Mouse (Mus musculus): ENCODE results near the gene Pdlim7. TPM values are rescaled to one million over a fixed set of nuclear protein-coding genes. Genes with fewer than 3 reads are reported as not detected.

Gene Pdlim7
- polyA plus RNA-seq, 1 experiment from 2014 or later = 131 TPM

DNA sequence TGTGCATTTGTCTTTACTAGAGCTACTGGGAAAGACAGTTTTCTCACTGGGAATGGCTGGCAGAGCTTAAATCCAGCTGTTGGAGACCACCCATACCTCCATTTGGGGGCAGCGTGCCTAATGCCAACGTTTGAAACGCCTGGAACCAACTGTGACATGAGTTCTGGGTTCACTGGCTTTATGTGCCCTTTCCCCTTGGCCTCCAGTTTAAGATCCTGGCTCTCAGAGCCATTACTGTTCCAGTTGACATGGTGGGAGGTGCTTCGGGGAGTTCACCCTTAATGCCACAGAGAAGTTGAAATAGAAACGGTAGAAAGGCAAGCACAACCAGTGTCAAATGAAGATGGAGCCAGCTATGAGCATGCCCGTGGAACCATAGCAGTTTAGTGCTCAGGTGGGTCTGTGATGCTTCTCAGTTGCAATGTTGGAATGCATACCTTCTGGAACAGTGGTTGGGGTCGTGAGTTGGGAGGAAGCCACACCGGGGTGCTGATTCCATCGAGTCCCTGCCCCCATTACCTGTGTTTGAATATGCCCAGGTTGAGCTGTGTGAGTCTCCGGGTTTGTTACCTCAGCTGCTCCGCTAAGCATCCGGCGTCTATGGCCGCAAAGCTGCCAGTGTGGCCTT, 50.0 kb downstream of the Pdlim7 start:
- H3K9ac ChIP-seq (ENCODE audit: low read depth, low read length) = no peak overlapping the region
- peak overlapping the region; percentile 54 for H3K4me3 ChIP-seq (ENCODE audit: low read depth, low read length)
- 16% methylated on average over 14 of the region's 14 CpGs for WGBS
- H3K27ac ChIP-seq (ENCODE audit: low read depth, low read length) = no peak overlapping the region
- H3K4me2 ChIP-seq (replicated peaks; ENCODE audit: low read depth) = peak overlapping the region; percentile 87
- TF ChIP-seq CTCF (IDR thresholded peaks at IDR 0.05; ENCODE audit: low read depth) = no peak
- no peaks in the 10 kb centered on the region for H3K9me3 ChIP-seq (ENCODE audit: control insufficient read depth)
- no peak for ATAC-seq
- H3K4me1 ChIP-seq (replicated peaks; ENCODE audit: control insufficient read depth, insufficient read depth, low read length) = no peaks in the 10 kb centered on the region
- H3K27me3 ChIP-seq (replicated peaks; ENCODE audit: control insufficient read depth, insufficient read depth, low read length) = peaks cover 10% of the 10 kb centered on the region; the same call in 1 of the 2 replicates
- peaks cover 26% of the 10 kb centered on the region for H3K36me3 ChIP-seq (ENCODE audit: control insufficient read depth, insufficient read depth)

DNA sequence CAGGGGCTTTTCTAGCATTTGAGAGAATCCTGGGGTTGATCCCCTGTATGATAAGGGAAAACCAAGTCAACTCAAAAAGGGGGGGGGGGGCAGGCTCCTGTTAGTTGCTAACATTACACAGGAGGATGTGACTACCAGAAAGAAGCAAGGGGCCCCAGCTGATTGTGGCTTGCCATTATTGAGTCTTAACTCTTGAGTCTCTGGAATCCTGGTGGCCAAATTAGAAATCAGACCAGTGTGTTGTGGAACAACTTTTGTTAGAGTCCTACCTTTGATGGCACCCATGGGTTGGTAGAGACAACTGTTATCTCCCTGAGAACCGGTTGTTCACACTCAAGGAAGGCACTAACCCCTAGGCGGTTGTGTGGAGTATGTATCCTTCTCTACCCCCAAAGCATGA, 50.5 kb downstream of the Pdlim7 start:
- H3K4me1 ChIP-seq (replicated peaks; ENCODE audit: control insufficient read depth, insufficient read depth, low read length) = no peaks in the 10 kb centered on the region
- TF ChIP-seq CTCF (IDR thresholded peaks at IDR 0.05; ENCODE audit: low read depth) = no peak
- no peak overlapping the region for H3K4me2 ChIP-seq (replicated peaks; ENCODE audit: low read depth)
- ATAC-seq = no peak
- H3K9ac ChIP-seq (ENCODE audit: low read depth, low read length) = no peak overlapping the region
- H3K27me3 ChIP-seq (replicated peaks; ENCODE audit: control insufficient read depth, insufficient read depth, low read length) = peaks cover 10% of the 10 kb centered on the region; the same call in 1 of the 2 replicates
- no peak overlapping the region for H3K27ac ChIP-seq (ENCODE audit: low read depth, low read length)
- H3K36me3 ChIP-seq (ENCODE audit: control insufficient read depth, insufficient read depth) = peaks cover 31% of the 10 kb centered on the region
- no peak overlapping the region for H3K4me3 ChIP-seq (ENCODE audit: low read depth, low read length)
- 66% methylated on average over 2 of the region's 2 CpGs for WGBS
- no peaks in the 10 kb centered on the region for H3K9me3 ChIP-seq (ENCODE audit: control insufficient read depth)

DNA sequence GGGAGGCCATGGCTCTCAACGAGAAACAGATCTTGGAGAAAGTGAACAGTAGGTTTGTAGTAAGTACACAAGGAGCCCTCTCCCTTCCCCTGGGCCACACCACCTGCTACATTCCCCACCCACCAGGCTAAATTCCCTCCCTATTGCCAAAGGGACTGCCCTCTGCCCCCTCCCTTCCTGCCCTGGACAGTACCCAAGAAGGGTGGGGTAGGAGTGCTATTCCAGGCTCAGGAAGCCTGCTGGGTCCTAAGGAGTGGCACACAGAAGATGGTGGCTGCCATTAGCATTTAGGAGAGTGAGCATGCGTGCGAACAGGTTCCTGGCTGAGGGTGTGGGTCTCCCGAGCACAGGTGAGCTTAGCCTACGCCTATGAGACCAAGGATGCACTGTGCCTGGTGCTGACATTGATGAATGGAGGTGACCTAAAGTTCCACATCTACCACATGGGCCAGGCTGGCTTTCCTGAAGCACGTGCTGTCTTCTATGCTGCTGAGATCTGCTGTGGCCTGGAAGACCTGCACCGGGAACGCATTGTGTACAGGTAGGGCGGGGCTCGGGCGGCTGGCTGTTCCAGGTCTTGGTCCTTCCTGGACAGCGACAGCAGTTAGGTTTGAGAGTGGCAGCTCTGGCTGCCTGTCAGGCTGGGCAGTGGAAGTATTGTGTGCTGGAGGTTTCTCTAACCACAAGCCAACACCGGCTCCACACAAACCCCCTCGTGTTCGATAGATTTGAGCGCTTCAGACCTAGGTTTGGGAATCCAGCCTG, 61.5 kb downstream of the Pdlim7 start:
- Histone ChIP-seq H3K9ac (ENCODE audit: low read depth, low read length) (no peak overlapping the region), H3K4me3 (ENCODE audit: low read depth, low read length) (no peak overlapping the region), H3K36me3 (ENCODE audit: control insufficient read depth, insufficient read depth) (peaks cover 57% of the 10 kb centered on the region), H3K9me3 (ENCODE audit: control insufficient read depth) (no peaks in the 10 kb centered on the region), H3K27me3 (replicated peaks; ENCODE audit: control insufficient read depth, insufficient read depth, low read length) (no peaks in the 10 kb centered on the region), H3K27ac (ENCODE audit: low read depth, low read length) (peak overlapping the region; percentile 23; the same call in 1 of the 2 replicates), H3K4me2 (replicated peaks; ENCODE audit: low read depth) (no peak overlapping the region), H3K4me1 (replicated peaks; ENCODE audit: control insufficient read depth, insufficient read depth, low read length) (no peaks in the 10 kb centered on the region)
- TF ChIP-seq CTCF (IDR thresholded peaks at IDR 0.05; ENCODE audit: low read depth) = no peak
- 82% methylated on average over 16 of the region's 16 CpGs for WGBS
- no peak for ATAC-seq

DNA sequence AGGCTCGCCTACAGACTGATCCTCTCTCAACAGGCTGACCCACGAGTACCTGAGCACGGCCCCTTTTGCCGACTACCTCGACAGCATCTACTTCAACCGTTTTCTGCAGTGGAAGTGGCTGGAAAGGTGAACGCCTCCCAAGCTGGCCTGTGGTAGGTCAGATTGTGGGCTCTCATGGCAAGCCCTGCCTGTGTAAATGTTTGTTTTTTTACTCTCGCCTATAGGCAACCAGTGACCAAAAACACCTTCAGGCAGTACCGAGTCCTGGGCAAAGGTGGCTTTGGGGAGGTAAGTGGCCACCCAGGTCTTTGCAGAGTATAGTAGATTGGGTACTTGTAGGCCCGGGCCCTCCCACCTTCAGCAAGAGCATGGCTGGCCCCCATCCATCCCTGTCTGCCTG, 62.2 kb downstream of the Pdlim7 start:
- no peak overlapping the region for H3K4me2 ChIP-seq (replicated peaks; ENCODE audit: low read depth)
- 0 out of 2 replicates have a peak overlapping the region, but pooled peaks have one; percentile 23 for H3K27ac ChIP-seq (ENCODE audit: low read depth, low read length)
- no peak for ATAC-seq
- H3K9ac ChIP-seq (ENCODE audit: low read depth, low read length) = no peak overlapping the region
- H3K36me3 ChIP-seq (ENCODE audit: control insufficient read depth, insufficient read depth) = peaks cover 51% of the 10 kb centered on the region
- WGBS = 87% methylated on average over 10 of the region's 10 CpGs
- no peaks in the 10 kb centered on the region for H3K9me3 ChIP-seq (ENCODE audit: control insufficient read depth)
- H3K27me3 ChIP-seq (replicated peaks; ENCODE audit: control insufficient read depth, insufficient read depth, low read length) = no peaks in the 10 kb centered on the region
- H3K4me3 ChIP-seq (ENCODE audit: low read depth, low read length) = no peak overlapping the region
- no peak for TF ChIP-seq CTCF (IDR thresholded peaks at IDR 0.05; ENCODE audit: low read depth)
- H3K4me1 ChIP-seq (replicated peaks; ENCODE audit: control insufficient read depth, insufficient read depth, low read length) = peaks cover 5% of the 10 kb centered on the region

DNA sequence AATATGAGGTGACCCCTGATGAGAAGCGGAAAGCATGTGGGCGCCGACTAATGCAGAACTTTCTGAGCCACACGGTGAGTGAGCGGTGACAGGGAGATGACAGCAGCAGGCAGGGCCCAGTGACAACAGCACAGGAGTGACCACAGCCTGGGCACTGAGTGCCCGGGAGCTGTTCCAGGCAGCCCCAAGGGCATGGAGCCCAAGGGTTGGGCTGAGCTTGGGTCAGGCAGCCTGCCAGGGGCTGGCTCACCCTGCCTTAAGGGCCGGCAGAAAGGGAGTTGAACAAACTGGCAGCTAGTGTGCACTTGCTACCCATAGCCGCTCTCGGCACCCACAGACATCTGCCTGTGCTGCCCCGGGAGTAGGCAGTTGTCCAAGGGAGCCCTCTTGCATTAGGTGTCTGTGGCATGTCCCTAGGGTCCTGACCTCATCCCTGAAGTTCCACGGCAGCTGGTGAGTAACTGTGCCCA, 62.9 kb downstream of the Pdlim7 start:
- peaks cover 12% of the 10 kb centered on the region for H3K4me1 ChIP-seq (replicated peaks; ENCODE audit: control insufficient read depth, insufficient read depth, low read length)
- H3K27me3 ChIP-seq (replicated peaks; ENCODE audit: control insufficient read depth, insufficient read depth, low read length) = no peaks in the 10 kb centered on the region
- H3K4me3 ChIP-seq (ENCODE audit: low read depth, low read length) = no peak overlapping the region
- peaks cover 44% of the 10 kb centered on the region for H3K36me3 ChIP-seq (ENCODE audit: control insufficient read depth, insufficient read depth)
- H3K4me2 ChIP-seq (replicated peaks; ENCODE audit: low read depth) = no peak overlapping the region
- H3K9ac ChIP-seq (ENCODE audit: low read depth, low read length) = no peak overlapping the region
- H3K27ac ChIP-seq (ENCODE audit: low read depth, low read length) = no peak overlapping the region
- TF ChIP-seq CTCF (IDR thresholded peaks at IDR 0.05; ENCODE audit: low read depth) = no peak
- 94% methylated on average over 11 of the region's 11 CpGs for WGBS
- ATAC-seq = no peak
- H3K9me3 ChIP-seq (ENCODE audit: control insufficient read depth) = no peaks in the 10 kb centered on the region

DNA sequence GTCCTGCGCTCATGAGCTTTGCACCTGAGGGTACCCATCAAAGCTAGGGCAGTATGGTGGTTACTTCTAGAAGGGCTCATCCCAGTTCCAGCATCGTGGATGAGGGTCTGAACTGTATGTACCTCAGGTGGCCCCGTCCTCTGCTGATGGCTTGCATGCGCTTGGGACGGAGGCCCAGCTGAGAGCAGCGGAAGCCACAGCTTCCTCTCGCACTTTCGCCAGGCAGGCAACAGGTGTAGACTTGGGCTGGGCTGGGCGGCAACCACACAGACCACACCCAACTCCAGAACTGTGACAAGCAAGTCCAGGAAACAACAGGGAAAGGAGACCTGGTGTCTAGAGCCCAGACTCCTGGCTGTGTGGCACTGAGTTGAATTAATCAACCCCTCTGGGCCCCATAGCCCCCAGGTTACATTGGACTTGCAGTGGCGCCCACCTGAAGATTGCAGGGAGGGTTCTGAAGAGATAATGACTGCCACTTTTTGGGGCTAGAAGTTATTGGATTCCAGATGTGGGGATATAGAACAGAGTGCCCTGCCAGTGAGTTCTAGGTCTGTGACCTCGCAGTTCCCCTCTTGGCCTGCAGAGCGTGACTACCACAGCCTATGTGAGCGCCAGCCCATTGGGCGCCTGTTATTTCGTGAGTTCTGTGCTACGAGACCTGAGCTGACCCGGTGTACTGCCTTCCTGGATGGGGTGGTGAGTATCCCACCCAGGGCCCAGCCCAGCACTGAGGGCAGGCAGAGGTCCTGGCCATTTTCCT, 63.6 kb downstream of the Pdlim7 start:
- Histone ChIP-seq H3K4me3 (ENCODE audit: low read depth, low read length) (no peak overlapping the region), H3K4me2 (replicated peaks; ENCODE audit: low read depth) (no peak overlapping the region), H3K9me3 (ENCODE audit: control insufficient read depth) (no peaks in the 10 kb centered on the region), H3K4me1 (replicated peaks; ENCODE audit: control insufficient read depth, insufficient read depth, low read length) (peaks cover 13% of the 10 kb centered on the region), H3K36me3 (ENCODE audit: control insufficient read depth, insufficient read depth) (peaks cover 44% of the 10 kb centered on the region), H3K27ac (ENCODE audit: low read depth, low read length) (peak overlapping the region; percentile 15; the same call in 1 of the 2 replicates), H3K27me3 (replicated peaks; ENCODE audit: control insufficient read depth, insufficient read depth, low read length) (no peaks in the 10 kb centered on the region), H3K9ac (ENCODE audit: low read depth, low read length) (no peak overlapping the region)
- 70% methylated on average over 17 of the region's 17 CpGs for WGBS
- ATAC-seq = no peak
- peak; percentile 27; the same call in 1 of the 2 replicates for TF ChIP-seq CTCF (IDR thresholded peaks at IDR 0.05; ENCODE audit: low read depth)
